Mouse (Mus musculus): ENCODE data around the gene Chmp1a. TPM values are rescaled to one million over a fixed set of nuclear protein-coding genes. Genes with fewer than 3 reads are reported as not detected.
"Not testable (repeated sequence)": the region's sequence is repeated elsewhere in the genome, so short reads cannot be mapped to it uniquely, and the experiment has no call there.

Chmp1a gene
- total and polyA plus RNA-seq, 3 experiments: 67.5 to 83.2 (median 69.5) TPM

- dilution Hi-C loops (cut with MboI; ENCODE audit: extremely low pct_ligation_motif_present, extremely low pct_unique_long_range_greater_than_20kb, low sequenced_read_pairs): no loop called here
- no peak for DNase-seq (ENCODE audit: extremely low read depth)
- H3K4me3 ChIP-seq (replicated peaks in 1 of 3; ENCODE audit: low read depth in 2 of 3, low read length in 2 of 3, poor library complexity in 1 of 3): no peak overlapping the region
- H3K27me3 ChIP-seq (replicated peaks): peaks cover 36% of the 10 kb centered on the region
- no peak overlapping the region for H3K27ac ChIP-seq (ENCODE audit: insufficient read depth, low read depth)
- 0 out of 4 replicates have a peak, but pooled peaks cover 0 to 3% of the 10 kb centered on the region in 2 experiments for H3K4me1 ChIP-seq (ENCODE audit: control insufficient read depth in 1 of 2, insufficient read depth in 2 of 2)
- no peak overlapping the region for H3K4me2 ChIP-seq (ENCODE audit: insufficient read depth, low read depth, poor library complexity, severe bottlenecking)
- H3K79me2 ChIP-seq (replicated peaks; ENCODE audit: control insufficient read depth, extremely low read depth, insufficient read depth, poor library complexity, severe bottlenecking): no peaks in the 10 kb centered on the region
- H3K9ac ChIP-seq (ENCODE audit: insufficient read depth, low read depth): no peak overlapping the region
- H3K36me3 ChIP-seq (replicated peaks in 1 of 2; ENCODE audit: control insufficient read depth in 1 of 2, insufficient read depth in 1 of 2, low read length in 1 of 2): peaks cover 6 to 17% of the 10 kb centered on the region in 2 experiments
- in situ Hi-C loops (cut with MboI; ENCODE audit: low pct_ligation_motif_present, low pct_unique_long_range_greater_than_20kb, low sequenced_read_pairs): loop anchor here (10.0 kb wide), 1 partner anchor 365 kb away; no protein-coding TSS in a partner anchor
- no peaks in the 10 kb centered on the region for H3K9me3 ChIP-seq (replicated peaks; ENCODE audit: low read length)
- no peak for TF ChIP-seq ELF1 (IDR thresholded peaks at IDR 0.05; ENCODE audit: low read depth, low read length)
- TF ChIP-seq E2F4 (IDR thresholded peaks at IDR 0.05; ENCODE audit: insufficient replicate concordance, low read depth, low read length): no peak
- TF ChIP-seq ZC3H11A (IDR thresholded peaks at IDR 0.05; ENCODE audit: low read depth, low read length): no peak
- TF ChIP-seq EP300 (IDR thresholded peaks at IDR 0.05; ENCODE audit: low read length): no peak
- TF ChIP-seq BHLHE40 (IDR thresholded peaks at IDR 0.05; ENCODE audit: low read depth, low read length): 0 out of 2 replicates have a peak, but pooled peaks have one; percentile 6
These were observed 12.7 kb downstream of the Chmp1a start for GRCm38 (mm10) chr8:123199864-123200263.

- in situ Hi-C loops (cut with MboI; ENCODE audit: low pct_ligation_motif_present, low pct_unique_long_range_greater_than_20kb, low sequenced_read_pairs): loop anchor here (10.0 kb wide), 1 partner anchor 362 kb away; no protein-coding TSS in a partner anchor
- H3K9ac ChIP-seq (ENCODE audit: insufficient read depth, low read depth); H3K4me2 ChIP-seq (ENCODE audit: insufficient read depth, low read depth, poor library complexity, severe bottlenecking); H3K36me3 ChIP-seq (replicated peaks in 1 of 2; ENCODE audit: control insufficient read depth in 1 of 2, insufficient read depth in 1 of 2, low read length in 1 of 2); DNase-seq (ENCODE audit: extremely low read depth); H3K27ac ChIP-seq (ENCODE audit: insufficient read depth, low read depth); H3K4me3 ChIP-seq (replicated peaks in 1 of 3; ENCODE audit: low read depth in 2 of 3, low read length in 2 of 3, poor library complexity in 1 of 3); dilution Hi-C loops (cut with MboI; ENCODE audit: extremely low pct_ligation_motif_present, extremely low pct_unique_long_range_greater_than_20kb, low sequenced_read_pairs); H3K79me2 ChIP-seq (replicated peaks; ENCODE audit: control insufficient read depth, extremely low read depth, insufficient read depth, poor library complexity, severe bottlenecking); H3K4me1 ChIP-seq (ENCODE audit: control insufficient read depth in 1 of 2, insufficient read depth in 2 of 2); H3K9me3 ChIP-seq (replicated peaks; ENCODE audit: low read length): not testable (repeated sequence)
- H3K27me3 ChIP-seq (replicated peaks): peaks cover 54% of the 10 kb centered on the region
These were observed 15.5 kb downstream of the Chmp1a start for GRCm38 (mm10) chr8:123197016-123197415.

DNA sequence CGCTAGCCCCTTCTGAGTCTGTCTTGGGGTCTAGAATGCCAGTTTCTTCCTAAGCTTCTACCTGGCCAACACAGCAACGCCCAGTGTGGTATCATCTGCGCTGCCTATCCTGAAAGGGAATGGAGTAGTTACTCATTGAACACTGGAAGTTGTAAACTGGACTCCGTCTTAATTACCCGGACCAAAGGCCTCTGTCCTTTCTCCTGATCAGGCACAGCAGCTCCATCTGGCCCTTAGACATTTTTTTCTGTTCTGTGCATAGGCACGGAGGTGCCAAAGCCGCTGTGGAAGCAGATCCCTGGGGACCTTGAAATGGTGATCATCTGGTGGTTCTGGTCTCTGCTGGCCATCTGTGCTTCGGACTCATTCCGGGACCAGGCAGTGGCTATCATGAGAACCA lies 18.8 kb downstream of the Chmp1a start:
- TF ChIP-seq MXI1 (IDR thresholded peaks at IDR 0.05; ENCODE audit: low read depth, low read length) (no peak), USF1 (IDR thresholded peaks at IDR 0.05; ENCODE audit: low read depth, low read length) (no peak), GABPA (IDR thresholded peaks at IDR 0.05; ENCODE audit: insufficient replicate concordance, low read depth, low read length) (no peak), NELFE (IDR thresholded peaks at IDR 0.05; ENCODE audit: low read depth, low read length) (no peak), JUND (conservative IDR thresholded peaks at IDR 0.05; ENCODE audit: low read depth, low read length) (no peak), BHLHE40 (IDR thresholded peaks at IDR 0.05; ENCODE audit: low read depth, low read length) (no peak), RAD21 (IDR thresholded peaks at IDR 0.05; ENCODE audit: low read depth, low read length) (no peak), NRF1 (IDR thresholded peaks at IDR 0.05; ENCODE audit: low read depth, low read length) (no peak), IRF4 (IDR thresholded peaks at IDR 0.05; ENCODE audit: low read depth, low read length) (no peak), JUN (IDR thresholded peaks at IDR 0.05; ENCODE audit: insufficient read depth, low read depth, low read length) (no peak), MAFK (IDR thresholded peaks at IDR 0.05; ENCODE audit: insufficient replicate concordance, low read length) (no peak), KAT2A (IDR thresholded peaks at IDR 0.05; ENCODE audit: insufficient replicate concordance, low read length) (no peak), ZC3H11A (IDR thresholded peaks at IDR 0.05; ENCODE audit: low read depth, low read length) (no peak), ZKSCAN1 (IDR thresholded peaks at IDR 0.05; ENCODE audit: borderline replicate concordance, low read depth, low read length) (no peak), E2F4 (IDR thresholded peaks at IDR 0.05; ENCODE audit: insufficient replicate concordance, low read depth, low read length) (no peak), TBP (conservative IDR thresholded peaks at IDR 0.05; ENCODE audit: low read depth, low read length) (no peak), TCF12 (IDR thresholded peaks at IDR 0.05; ENCODE audit: low read depth, low read length) (no peak), UBTF (IDR thresholded peaks at IDR 0.05; ENCODE audit: low read depth, low read length) (no peak), SIN3A (IDR thresholded peaks at IDR 0.05; ENCODE audit: low read length) (no peak)
- no peaks in the 10 kb centered on the region for H3K79me2 ChIP-seq (replicated peaks; ENCODE audit: control insufficient read depth, extremely low read depth, insufficient read depth, poor library complexity, severe bottlenecking)

More for the DNA sequence above, 18.8 kb downstream of the Chmp1a start:
- Histone ChIP-seq H3K9me3 (replicated peaks; ENCODE audit: low read length) (no peaks in the 10 kb centered on the region), H3K36me3 (replicated peaks in 1 of 2; ENCODE audit: control insufficient read depth in 1 of 2, insufficient read depth in 1 of 2, low read length in 1 of 2) (no peaks in the 10 kb centered on the region), H3K4me2 (ENCODE audit: insufficient read depth, low read depth, poor library complexity, severe bottlenecking) (no peak overlapping the region), H3K4me3 (replicated peaks in 1 of 3; ENCODE audit: low read depth in 2 of 3, low read length in 2 of 3, poor library complexity in 1 of 3) (no peak overlapping the region), H3K27me3 (replicated peaks) (peaks cover 43% of the 10 kb centered on the region), H3K4me1 (ENCODE audit: control insufficient read depth in 1 of 2, insufficient read depth in 2 of 2) (peaks cover 0 to 3% of the 10 kb centered on the region in 2 experiments; a peak in 1 of 4 replicates), H3K9ac (ENCODE audit: insufficient read depth, low read depth) (no peak overlapping the region), H3K27ac (ENCODE audit: insufficient read depth, low read depth) (no peak overlapping the region)
- dilution Hi-C loops (cut with MboI; ENCODE audit: extremely low pct_ligation_motif_present, extremely low pct_unique_long_range_greater_than_20kb, low sequenced_read_pairs): no loop called here
- in situ Hi-C loops (cut with MboI; ENCODE audit: low pct_ligation_motif_present, low pct_unique_long_range_greater_than_20kb, low sequenced_read_pairs): loop anchor here (5.0 to 10.0 kb wide), 2 partner anchors 36 to 359 kb away; partner anchors contain the start of gene Sult5a1
- no peak for DNase-seq (ENCODE audit: extremely low read depth)
